Mouse (Mus musculus) urinary bladder, postnatal 25 days (tissue): ENCODE data around the gene Thoc5.

Source experiments
- DNase-seq: peaks from one replicate; pipeline ENCODE4 v3.0.0; 2022; ENCODE audit warnings: low spot score

Thoc5 gene

GRCm38 (mm10) chr11:4906231-4906630, 11.1 kb downstream of the Thoc5 start:
- no peak for DNase-seq

DNA sequence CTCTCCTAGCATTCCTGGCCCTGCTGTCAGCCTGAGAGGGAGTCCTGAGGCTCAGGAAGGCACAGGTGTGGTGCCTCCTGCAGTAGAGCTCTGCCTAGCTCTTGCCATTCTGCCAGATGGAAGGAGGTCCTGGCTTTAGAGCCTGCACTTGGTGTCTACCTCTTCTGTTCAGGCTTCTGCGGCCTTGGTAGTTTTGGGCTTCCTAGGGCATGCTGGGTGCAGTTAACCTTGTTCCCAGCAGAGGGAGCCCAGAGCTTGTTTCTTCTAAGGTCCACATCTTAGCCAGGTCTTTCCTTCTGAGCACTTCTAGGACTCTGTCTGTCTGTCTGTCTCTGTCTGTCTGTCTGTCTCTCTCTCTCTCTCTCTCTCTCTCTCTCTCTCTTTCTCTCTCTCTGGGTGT, 20.9 kb downstream of the Thoc5 start:
- peak; percentile 47 for DNase-seq

GRCm38 (mm10) chr11:4921281-4921680, 26.2 kb downstream of the Thoc5 start:
- DNase-seq, result no peak

DNA sequence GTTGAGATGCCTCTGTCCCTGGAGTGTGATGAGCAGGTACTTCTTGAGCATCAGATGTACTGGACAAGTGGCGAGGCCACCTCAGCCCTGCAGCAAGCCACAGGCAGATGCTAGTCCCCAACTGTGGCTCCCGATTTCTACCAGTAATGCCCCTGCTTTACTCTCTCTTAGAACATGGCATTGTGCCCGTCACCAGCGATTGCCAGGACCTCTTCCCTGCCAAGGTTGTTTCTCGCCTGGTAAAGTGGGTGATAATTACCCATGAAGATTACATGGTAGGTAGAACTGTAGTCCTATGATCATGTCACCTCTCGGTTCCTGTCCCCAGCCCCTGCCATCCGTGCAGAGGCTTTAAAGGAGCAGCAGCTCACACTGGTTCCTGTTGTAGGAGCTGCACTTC, 26.6 kb downstream of the Thoc5 start:
- DNase-seq, result no peak

DNA sequence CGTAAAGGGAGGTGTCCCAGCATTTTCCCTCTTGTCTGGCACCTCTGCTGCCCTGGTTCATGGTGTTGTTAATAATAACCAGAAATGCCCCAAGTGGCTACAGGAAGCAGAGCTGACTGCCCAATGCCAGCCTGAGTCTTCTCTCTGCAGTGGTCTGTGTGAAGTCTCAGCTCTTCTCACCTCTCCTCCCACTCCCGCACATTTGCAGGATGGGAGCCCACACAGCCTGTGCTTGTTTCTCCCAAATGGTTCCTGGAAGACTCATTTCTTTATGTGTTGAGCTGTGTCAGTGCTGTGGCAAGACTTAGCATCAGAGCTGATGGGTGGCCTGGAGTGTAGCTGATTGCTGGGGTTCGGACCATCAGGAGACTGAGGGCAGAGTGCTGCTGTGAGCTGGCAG, 32.1 kb downstream of the Thoc5 start:
- no peak for DNase-seq

- DNase-seq, result peak; percentile 26
Observed at GRCm38 (mm10) chr11:4931009-4931601, 36.0 kb downstream of the Thoc5 start.

DNA sequence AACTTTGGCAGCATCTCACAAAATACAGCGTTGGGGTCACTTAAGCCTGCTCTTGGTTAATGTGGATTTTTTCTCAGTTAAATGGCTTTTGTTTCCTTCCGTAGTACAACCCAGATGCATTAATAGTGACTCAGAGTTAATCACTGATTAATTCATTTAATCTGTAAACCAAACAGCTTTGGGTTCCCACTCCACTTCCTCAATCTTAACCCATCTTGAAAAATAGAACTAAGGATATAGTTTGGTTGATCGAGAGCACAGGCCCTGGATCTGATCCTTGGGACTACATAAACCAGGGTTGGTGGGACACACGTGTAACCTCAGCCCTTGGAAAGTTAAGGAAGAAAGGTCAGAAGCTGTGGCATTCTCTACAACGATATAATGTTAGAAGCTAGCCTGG, 41.1 kb downstream of the Thoc5 start:
- DNase-seq, result no peak

- no peak for DNase-seq
Observed at GRCm38 (mm10) chr11:4946530-4946929, 51.4 kb downstream of the Thoc5 start.

- peak; percentile 21 for DNase-seq
Observed at GRCm38 (mm10) chr11:4946947-4947812, 52.1 kb downstream of the Thoc5 start.

GRCm38 (mm10) chr11:4947813-4948174, 52.7 kb downstream of the Thoc5 start, which contains the start of gene Nefh:
Gene Nefh, minus strand, starts transcription at chr11:4948064.
- DNase-seq, result no peak

DNA sequence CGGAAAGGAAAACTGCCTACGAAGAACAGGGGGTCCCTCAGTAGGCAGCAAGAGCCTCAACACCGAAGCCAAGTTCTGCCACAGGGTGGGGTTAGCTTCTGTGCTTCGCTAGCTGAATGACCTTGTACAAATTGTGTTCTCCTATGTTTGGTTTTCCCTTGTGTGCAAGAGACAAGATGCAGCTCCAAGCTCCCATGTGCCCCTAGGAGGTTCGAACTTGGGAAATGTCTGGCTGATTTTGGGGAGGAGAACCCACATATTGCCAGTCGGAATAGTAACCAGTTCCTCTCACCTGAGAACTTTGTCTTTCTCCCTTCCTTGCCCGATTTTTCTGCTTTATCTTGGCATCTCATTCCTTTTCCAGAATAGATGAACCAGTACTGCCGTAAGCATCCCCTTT, 53.7 kb downstream of the Thoc5 start:
- DNase-seq, result no peak

DNA sequence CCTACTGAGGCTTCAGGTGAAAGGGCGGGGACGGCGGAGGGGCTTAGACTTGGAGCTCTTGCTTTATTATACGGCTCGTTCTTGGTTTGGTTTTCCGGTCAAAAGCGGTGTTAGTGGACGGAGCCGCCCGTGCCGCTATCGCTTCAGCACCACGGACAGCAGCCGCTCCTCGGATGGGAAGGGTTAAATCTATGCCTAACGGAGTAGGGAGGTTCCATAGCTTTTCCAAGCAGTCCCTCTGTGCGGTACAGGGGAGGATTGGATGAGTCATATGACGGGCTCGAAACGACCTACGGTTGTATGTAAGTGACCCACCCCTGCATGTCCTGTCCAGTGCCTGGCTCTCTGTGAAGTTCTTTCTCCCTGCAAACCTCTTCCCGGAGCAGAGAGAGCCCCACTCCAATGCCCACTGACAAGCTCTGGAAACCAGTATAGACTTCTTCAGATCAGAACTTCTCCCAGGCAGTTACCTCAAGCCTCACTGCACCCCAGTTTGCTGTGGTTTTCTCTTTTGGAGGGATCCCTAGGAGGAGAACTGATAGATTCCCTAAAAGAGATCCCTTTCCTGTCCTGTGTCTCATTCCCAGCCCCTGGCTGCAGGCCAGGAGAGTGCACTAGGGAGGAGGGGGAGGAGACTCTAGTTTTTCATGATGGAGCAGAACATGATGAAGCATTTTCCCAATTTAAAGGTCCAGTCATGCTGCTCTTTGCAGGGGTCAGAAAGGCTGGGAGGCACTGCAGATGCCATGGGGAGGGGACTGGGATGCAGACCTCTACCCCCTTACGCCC, 54.3 kb downstream of the Thoc5 start:
- peak; percentile 52 for DNase-seq

DNA sequence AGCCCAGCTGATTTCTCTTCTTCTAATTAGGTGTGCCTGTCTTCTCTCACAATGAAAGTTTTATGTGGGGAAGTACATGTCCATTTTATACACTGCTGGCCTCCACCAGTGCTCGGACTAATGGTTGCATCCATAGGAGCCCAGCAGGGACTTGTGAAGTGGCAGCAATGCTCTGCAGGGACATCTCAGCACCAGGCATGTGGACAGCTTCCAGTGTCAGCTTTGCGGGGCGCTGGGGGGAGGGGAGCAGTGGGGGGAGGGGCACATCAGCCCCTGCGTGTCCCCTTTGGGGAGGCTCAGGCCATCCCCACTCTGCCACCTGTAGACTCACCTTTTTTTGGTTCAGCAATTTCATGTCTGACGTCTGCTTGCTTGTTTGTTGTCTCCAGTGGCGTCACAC, 58.3 kb downstream of the Thoc5 start:
- no peak for DNase-seq

DNA sequence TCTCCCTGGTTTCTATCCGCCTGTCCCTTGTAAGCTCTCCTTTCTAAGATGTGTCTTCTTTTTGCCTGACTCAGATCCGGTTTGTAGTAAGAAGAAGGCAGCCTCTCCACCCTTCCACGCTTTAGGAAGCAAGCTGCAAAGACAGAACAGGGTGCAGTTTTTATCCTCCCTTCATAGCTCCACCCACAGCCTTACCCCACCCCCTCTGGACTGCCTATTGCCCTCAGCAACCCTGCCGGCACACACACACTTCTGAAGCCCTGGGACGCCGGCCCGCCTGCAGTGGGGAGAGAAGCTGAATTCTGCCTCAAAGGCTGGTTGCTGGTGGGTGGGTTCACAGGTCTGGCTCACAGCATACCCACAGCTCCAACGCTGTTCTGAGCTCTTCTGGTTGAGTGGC, 58.8 kb downstream of the Thoc5 start:
- no peak for DNase-seq

DNA sequence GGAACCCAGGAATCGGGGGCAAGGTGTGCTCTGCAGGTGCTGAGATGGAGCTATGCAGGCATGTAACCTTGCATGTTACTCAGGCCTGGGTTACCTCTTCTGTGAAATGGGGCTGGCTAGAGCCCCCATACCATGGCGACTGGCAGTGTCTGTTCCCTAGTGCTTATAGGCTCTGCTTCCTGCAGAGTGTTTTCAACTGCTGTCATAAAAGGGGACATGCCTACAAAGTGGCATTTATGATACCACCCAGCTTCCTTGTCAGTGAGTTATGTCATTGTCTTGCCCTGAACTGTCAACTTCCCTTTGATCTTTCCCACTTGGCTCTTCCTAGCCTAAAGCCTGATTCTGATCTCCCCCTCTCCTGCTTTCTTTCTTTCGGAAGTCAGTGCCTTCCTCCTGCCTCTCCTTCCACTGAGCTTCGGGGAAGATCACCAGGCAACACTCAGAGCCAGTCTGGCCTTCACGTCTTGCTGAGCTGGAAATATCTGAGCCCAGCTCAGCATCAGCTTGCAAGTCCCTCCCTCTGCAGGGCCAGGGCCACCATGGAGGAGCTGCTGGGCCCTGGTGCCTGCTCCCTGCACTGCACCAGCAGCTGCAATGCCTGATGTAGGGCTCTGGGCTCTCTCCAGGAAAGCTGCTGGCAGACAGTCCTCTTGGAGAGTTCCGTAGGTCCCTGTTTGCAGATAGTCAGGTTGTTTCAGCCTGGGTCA, 68.1 kb downstream of the Thoc5 start:
- DNase-seq, result no peak

- DNase-seq, result no peak
Observed at GRCm38 (mm10) chr11:4966325-4966724, 71.2 kb downstream of the Thoc5 start.

DNA sequence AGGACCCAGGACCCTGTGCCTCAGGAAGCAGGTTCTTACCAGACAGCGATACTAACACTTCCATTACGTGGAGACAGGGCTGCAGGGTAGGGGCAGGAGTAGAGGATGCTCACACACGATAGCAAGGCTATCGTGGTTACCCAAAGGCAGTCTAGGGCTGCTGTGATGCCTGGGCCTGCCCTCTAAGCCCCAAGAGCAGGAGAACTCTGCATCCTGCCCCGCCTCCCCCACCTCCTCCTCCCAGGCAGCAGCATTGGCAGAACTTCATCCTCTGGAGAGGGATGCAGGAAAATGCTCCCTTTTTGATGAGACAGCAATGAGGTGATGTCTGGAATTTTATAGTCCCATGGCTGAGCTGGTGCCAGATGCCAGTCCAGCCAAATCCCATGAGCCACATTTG, 71.8 kb downstream of the Thoc5 start:
- DNase-seq, result no peak

DNA sequence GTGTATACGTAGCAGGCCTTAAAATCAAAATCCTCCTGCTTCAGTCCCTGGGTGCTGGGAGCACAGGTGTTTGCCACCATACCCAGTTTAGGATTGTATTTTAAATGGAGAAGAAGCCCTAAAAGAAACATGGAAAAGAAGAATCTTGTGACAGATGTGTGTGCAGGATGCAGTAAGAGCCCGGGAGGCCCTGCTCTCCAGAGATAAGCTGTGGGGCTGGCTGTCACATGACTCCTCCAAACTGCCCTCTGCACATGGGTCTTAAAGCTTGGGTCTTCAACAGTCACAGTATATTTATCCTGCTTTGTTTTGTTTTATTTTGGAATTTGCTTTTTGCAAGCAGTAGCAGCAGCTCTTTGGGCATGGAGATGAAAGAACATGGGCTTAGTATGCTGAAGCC, 72.4 kb downstream of the Thoc5 start:
- no peak for DNase-seq

GRCm38 (mm10) chr11:4968376-4968775, 73.3 kb downstream of the Thoc5 start:
- DNase-seq, result no peak

- DNase-seq, result peak; percentile 38
Observed at GRCm38 (mm10) chr11:4972967-4973870, 78.1 kb downstream of the Thoc5 start.

DNA sequence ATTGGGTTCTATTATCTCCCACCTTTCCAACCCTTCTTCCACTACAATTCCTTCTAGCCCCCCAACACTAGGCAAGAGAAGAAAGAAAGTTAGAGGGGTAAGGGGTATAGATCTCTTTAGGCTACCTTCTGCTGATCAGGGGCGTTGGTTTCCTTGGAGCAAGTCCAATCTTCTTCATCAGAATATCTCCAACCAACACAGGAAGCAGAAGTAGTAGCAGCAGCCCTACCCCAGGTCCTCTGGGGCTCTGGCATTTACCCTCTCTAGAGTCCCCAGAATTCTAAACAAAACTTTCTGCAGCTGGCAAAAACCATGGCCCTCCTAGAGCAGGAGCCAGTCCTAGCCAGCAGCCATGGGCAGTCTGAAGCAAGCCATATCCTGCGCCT, 78.7 kb downstream of the Thoc5 start:
- no peak for DNase-seq
